Mouse (Mus musculus) forebrain, postnatal 0 days (tissue): ENCODE measurements around the gene Myadm. TPM values are rescaled to one million over a fixed set of nuclear protein-coding genes. Genes with fewer than 3 reads are reported as not detected.

Experiments
- ATAC-seq: fragments of 200-750 bp; cut with Nextera tagmentation; 2 replicates; pipeline ENCODE4 v1.8.0; 2017; ENCODE audit warnings: mild to moderate bottlenecking, moderate library complexity
- DNase-seq: peaks from one replicate; pipeline ENCODE4 v3.0.0-alpha.2; 2015
- H3K27ac ChIP-seq: fragments of 300-500 bp; sonication (generic); 2 replicates; pipeline ENCODE4 v1.5.1; 2014; ENCODE audit warnings: low read depth, mild to moderate bottlenecking, antibody characterized with exemption, low read length, moderate library complexity, mixed read lengths
- H3K27me3 ChIP-seq: fragments of 300-500 bp; sonication (generic); 2 replicates; pipeline ENCODE4 v1.6.1; 2014; ENCODE audit warnings: mild to moderate bottlenecking, low read length, mixed read lengths; ENCODE audit not compliant: insufficient read depth
- H3K36me3 ChIP-seq: fragments of 300-500 bp; sonication (generic); 2 replicates; pipeline ENCODE4 v1.6.1; 2014; ENCODE audit warnings: mild to moderate bottlenecking, moderate library complexity; ENCODE audit not compliant: insufficient read depth
- H3K4me1 ChIP-seq: fragments of 300-500 bp; sonication (generic); 2 replicates; pipeline ENCODE4 v1.6.1; 2014; ENCODE audit warnings: antibody characterized with exemption; ENCODE audit not compliant: insufficient read depth
- H3K4me2 ChIP-seq: fragments of 300-500 bp; sonication (generic); 2 replicates; pipeline ENCODE4 v1.6.1; 2014; ENCODE audit warnings: low read depth, mild to moderate bottlenecking, moderate library complexity
- H3K4me3 ChIP-seq: fragments of 300-500 bp; sonication (generic); 2 replicates; pipeline ENCODE4 v1.5.1; 2014; ENCODE audit warnings: low read depth, low read length, mixed read lengths
- H3K9ac ChIP-seq: fragments of 300-500 bp; sonication (generic); 2 replicates; pipeline ENCODE4 v1.6.1; 2014; ENCODE audit warnings: mild to moderate bottlenecking
- H3K9me3 ChIP-seq: fragments of 300-500 bp; sonication (generic); 2 replicates; pipeline ENCODE4 v1.6.1; 2016; ENCODE audit warnings: low read length
- CTCF ChIP-seq: sonication (generic); IDR thresholded peaks from 2 replicates; pipeline ENCODE4 v1.5.1; 2016; ENCODE audit warnings: antibody characterized with exemption, control low read depth, low read depth
- WGBS: fragments of 180-500 bp; shearing (Covaris S2); extraction: QIAGEN DNeasy Blood & Tissue Kit; methylation state at CpG from one replicate; pipeline ENCODE4 v1.1.7; 2014; 5-methylcytosine and 5-hydroxymethylcytosine counted together
- polyA plus RNA-seq: library from polyadenylated mRNA; unstranded; fragments of >200 nt; fragmentation: Nextera tagmentation; extraction: Ambion mirVana; gene quantifications from 2 replicates; pipeline ENCODE4 v1.2.1, GENCODE M21; 2015
- total RNA-seq: library from RNA; depleted of rRNA; stranded (reverse); fragments of >200 nt; gene quantifications from 2 replicates; pipeline ENCODE4 v1.2.3, GENCODE M21; 2014

Gene Myadm
- total and polyA plus RNA-seq, 2 experiments from 2014 or later: 22.3 TPM

GRCm38 (mm10) chr7:3280080-3280653 is 8.7 kb upstream of the Myadm start:
- no peaks in the 10 kb centered on the region for H3K27me3 ChIP-seq
- no peaks in the 10 kb centered on the region for H3K36me3 ChIP-seq
- H3K9ac ChIP-seq: no peak overlapping the region
- H3K4me2 ChIP-seq: no peak overlapping the region
- 61% methylated on average over 5 of the region's 5 CpGs for WGBS
- no peaks in the 10 kb centered on the region for H3K9me3 ChIP-seq
- no peak overlapping the region for H3K27ac ChIP-seq
- ATAC-seq: no peak
- H3K4me1 ChIP-seq: no peaks in the 10 kb centered on the region
- no peak for DNase-seq
- no peak for TF ChIP-seq CTCF
- no peak overlapping the region for H3K4me3 ChIP-seq

GRCm38 (mm10) chr7:3280654-3281153 is 8.2 kb upstream of the Myadm start:
- H3K4me1 ChIP-seq: no peaks in the 10 kb centered on the region
- H3K4me2 ChIP-seq: no peak overlapping the region
- H3K9ac ChIP-seq: no peak overlapping the region
- H3K36me3 ChIP-seq: no peaks in the 10 kb centered on the region
- no peaks in the 10 kb centered on the region for H3K9me3 ChIP-seq
- WGBS: 43% methylated on average over 8 of the region's 8 CpGs
- H3K27me3 ChIP-seq: no peaks in the 10 kb centered on the region
- ATAC-seq (peak; percentile 53; the same call in 1 of the 2 replicates), DNase-seq (peak; percentile 44)
- H3K4me3 ChIP-seq: no peak overlapping the region
- no peak overlapping the region for H3K27ac ChIP-seq
- TF ChIP-seq CTCF: no peak

GRCm38 (mm10) chr7:3281741-3282140 is 7.1 kb upstream of the Myadm start:
- Histone ChIP-seq H3K4me3 (no peak overlapping the region), H3K4me2 (no peak overlapping the region), H3K36me3 (no peaks in the 10 kb centered on the region), H3K9me3 (no peaks in the 10 kb centered on the region), H3K27me3 (no peaks in the 10 kb centered on the region), H3K4me1 (no peaks in the 10 kb centered on the region), H3K9ac (no peak overlapping the region), H3K27ac (no peak overlapping the region)
- WGBS: 86% methylated on average over 6 of the region's 6 CpGs
- DNase-seq (no peak), ATAC-seq (no peak)
- TF ChIP-seq CTCF: no peak

- H3K27me3 ChIP-seq: no peaks in the 10 kb centered on the region
- 92% methylated on average over 11 of the region's 11 CpGs for WGBS
Observed at GRCm38 (mm10) chr7:3283081-3283875, 5.6 kb upstream of the Myadm start.

GRCm38 (mm10) chr7:3284604-3285003 is 4.3 kb upstream of the Myadm start:
- Histone ChIP-seq H3K4me3 (no peak overlapping the region), H3K9me3 (no peaks in the 10 kb centered on the region), H3K9ac (no peak overlapping the region), H3K4me1 (no peaks in the 10 kb centered on the region), H3K4me2 (no peak overlapping the region), H3K27me3 (no peaks in the 10 kb centered on the region), H3K27ac (no peak overlapping the region), H3K36me3 (no peaks in the 10 kb centered on the region)
- 89% methylated on average over 10 of the region's 10 CpGs for WGBS
- no peak for DNase-seq
- no peak for TF ChIP-seq CTCF
- ATAC-seq: no peak

More at GRCm38 (mm10) chr7:3283081-3283875, 5.6 kb upstream of the Myadm start:
- Histone ChIP-seq H3K27ac (no peak overlapping the region), H3K4me1 (no peaks in the 10 kb centered on the region), H3K9ac (no peak overlapping the region), H3K4me2 (no peak overlapping the region), H3K9me3 (no peaks in the 10 kb centered on the region), H3K36me3 (no peaks in the 10 kb centered on the region), H3K4me3 (no peak overlapping the region)
- no peak for ATAC-seq
- TF ChIP-seq CTCF: no peak
- DNase-seq: no peak

GRCm38 (mm10) chr7:3286036-3286435 is 2.8 kb upstream of the Myadm start:
- no peaks in the 10 kb centered on the region for H3K36me3 ChIP-seq
- H3K4me1 ChIP-seq: peaks cover 6% of the 10 kb centered on the region
- H3K27me3 ChIP-seq: no peaks in the 10 kb centered on the region
- TF ChIP-seq CTCF: no peak
- H3K4me3 ChIP-seq: no peak overlapping the region
- 94% methylated on average over 5 of the region's 5 CpGs for WGBS
- ATAC-seq (no peak), DNase-seq (no peak)
- no peaks in the 10 kb centered on the region for H3K9me3 ChIP-seq
- no peak overlapping the region for H3K9ac ChIP-seq
- no peak overlapping the region for H3K27ac ChIP-seq
- H3K4me2 ChIP-seq: no peak overlapping the region

GRCm38 (mm10) chr7:3287186-3287585 is 1.7 kb upstream of the Myadm start:
- ATAC-seq (no peak), DNase-seq (no peak)
- H3K4me1 ChIP-seq: peaks cover 6% of the 10 kb centered on the region
- no peak overlapping the region for H3K4me2 ChIP-seq
- no peaks in the 10 kb centered on the region for H3K9me3 ChIP-seq
- H3K36me3 ChIP-seq: no peaks in the 10 kb centered on the region
- H3K9ac ChIP-seq: no peak overlapping the region
- no peak overlapping the region for H3K27ac ChIP-seq
- 19% methylated on average over 7 of the region's 7 CpGs for WGBS
- H3K27me3 ChIP-seq: no peaks in the 10 kb centered on the region
- H3K4me3 ChIP-seq: no peak overlapping the region
- TF ChIP-seq CTCF: no peak
